Mouse (Mus musculus): ENCODE results near the gene Ppp4r2.
"Not testable (repeated sequence)": the region's sequence is repeated elsewhere in the genome, so short reads cannot be mapped to it uniquely, and the experiment has no call there.

Gene Ppp4r2

DNA sequence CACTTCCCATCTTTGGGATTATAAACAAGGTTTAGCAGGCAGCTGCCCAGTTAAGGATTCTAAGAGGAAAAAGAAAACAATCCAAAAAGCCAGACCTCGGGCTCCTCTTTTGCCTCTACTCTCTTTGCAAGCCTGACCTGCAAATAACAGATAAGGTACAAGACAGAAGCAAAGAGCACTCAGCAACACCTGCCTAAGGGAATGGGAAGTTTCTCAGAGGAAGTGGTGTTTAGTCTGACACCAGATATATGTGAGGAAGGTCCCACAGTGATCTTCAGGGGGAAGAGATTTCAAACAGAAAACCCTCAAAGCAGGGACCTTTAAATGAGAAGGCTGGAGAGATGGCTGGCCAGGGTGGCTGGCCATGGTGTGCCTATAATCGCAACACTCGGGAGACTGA is 2.2 kb upstream of the Ppp4r2 start:
- DNase-seq (ENCODE audit: low read depth) = no peak

DNA sequence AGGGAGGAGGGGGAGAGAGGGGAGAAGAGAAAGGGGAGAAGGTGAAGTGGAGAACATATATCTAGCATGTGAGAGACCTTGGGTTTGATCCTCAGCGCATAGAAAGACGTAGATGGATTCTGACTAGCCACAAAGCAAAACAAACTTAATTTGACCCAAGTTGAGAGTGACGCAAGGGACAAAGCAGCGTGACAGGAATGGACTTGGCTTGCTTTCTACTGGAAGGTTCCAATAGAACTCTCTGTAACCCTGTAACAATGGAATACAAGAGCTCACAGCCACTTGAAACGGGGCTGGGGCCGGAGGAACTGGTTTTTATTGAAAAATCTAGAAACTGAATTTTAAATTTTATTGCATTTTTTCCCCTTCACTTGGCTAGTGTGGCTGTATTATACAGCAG is 1.7 kb upstream of the Ppp4r2 start:
- no peak for DNase-seq (ENCODE audit: low read depth)

DNA sequence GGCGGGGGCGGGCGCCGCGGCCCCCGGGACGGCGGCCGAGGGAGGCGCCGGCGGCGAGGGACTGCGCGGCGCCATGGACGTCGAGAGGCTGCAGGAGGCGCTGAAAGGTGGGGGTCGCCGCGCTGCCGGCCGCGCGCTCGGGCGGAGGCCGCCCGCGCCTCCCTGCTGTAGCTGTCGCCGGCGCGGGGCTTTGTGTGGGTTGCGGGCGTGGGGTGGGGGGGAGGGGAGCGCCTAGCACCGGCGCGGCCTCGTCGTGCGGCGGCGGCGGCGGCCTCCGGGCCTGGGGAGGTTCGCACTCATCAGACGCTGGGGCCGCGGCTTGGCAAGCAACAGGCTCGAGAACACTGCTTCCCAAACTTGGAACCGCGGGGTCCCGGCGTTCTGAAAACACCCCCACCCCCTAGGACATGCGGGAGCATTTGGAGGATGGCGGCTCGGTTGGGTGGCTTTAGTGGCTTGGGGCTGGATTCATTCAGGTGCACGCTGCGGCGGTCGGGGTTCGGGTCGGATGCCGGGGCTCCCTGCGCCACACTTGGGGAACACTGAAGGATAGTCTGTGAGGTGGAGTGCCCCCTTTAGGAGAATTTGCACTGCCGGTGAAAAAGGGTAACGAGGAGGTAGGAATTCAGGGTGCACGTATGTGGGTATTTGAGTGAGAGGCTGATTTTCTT is 524 bp downstream of the Ppp4r2 start:
- DNase-seq (ENCODE audit: low read depth) = peak; percentile 32

DNA sequence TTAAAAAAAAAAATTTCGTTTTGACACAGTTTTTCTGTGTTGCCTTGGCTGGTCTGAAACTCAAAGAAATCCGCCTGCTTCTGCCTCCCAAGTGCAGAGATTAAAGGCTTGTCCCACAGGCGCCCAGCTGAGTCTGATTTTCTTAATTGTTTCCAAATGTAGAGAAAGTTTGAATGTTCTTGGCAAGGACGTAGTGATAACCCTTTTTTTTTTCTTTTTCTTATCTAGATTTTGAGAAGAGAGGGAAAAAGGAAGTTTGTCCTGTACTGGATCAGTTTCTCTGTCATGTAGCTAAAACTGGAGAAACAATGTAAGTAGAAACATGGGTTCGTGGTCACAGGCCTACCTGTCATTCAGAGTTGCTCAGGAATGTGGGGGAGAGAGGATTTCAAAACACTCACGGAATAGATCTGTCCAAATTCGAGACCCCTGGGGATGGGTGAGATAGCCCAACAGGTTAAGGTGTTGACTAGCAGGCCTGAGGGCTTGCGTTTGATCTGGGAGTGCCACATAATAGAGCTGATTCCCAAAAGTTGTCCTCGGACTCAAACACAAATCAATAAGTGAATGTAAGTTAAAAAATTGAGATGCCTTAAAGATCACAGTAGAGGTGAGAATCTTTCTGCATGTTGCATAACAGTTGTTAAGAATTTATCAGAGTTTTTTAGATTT is 1.2 kb downstream of the Ppp4r2 start:
- no peak for DNase-seq (ENCODE audit: low read depth)

DNA sequence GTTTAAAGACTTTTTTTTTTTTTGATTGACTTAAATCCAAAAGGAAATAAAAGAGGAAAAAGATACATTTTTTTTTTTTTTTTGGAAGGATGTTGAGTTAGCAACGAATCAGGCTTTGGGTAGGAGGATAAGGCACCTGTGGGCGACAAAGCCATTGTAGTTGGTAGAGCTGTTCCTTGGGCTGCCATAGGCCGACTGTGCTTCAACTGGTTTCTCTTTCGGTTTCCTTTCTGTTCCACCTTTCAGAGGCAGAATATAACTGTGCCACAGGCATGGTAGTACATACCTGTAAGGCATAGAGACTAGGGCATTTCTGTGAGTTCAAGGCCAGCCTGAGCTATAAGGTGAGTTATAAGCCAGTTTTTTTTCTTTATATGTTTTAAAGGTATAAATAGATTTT is 11.6 kb downstream of the Ppp4r2 start:
- no peak for DNase-seq (ENCODE audit: low read depth)

DNA sequence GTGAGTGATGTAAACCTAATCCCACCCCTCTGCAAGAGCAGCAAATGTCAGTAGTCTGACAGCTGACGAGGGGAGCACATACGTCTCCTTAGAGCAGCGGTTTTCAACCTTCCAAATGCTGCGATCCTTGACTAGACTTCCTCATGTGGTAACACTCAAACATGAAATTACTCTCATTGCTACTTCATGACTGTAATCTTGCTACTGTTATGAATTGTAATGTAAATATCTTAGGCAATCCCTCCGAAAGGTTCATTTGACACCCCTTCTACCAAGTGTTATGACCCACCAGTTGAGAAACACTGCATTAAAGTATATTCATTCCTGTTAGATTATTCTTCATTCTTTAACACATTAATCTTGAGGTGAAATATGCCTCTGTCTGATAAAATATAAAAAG is 13.8 kb downstream of the Ppp4r2 start:
- DNase-seq (ENCODE audit: low read depth) = no peak

DNA sequence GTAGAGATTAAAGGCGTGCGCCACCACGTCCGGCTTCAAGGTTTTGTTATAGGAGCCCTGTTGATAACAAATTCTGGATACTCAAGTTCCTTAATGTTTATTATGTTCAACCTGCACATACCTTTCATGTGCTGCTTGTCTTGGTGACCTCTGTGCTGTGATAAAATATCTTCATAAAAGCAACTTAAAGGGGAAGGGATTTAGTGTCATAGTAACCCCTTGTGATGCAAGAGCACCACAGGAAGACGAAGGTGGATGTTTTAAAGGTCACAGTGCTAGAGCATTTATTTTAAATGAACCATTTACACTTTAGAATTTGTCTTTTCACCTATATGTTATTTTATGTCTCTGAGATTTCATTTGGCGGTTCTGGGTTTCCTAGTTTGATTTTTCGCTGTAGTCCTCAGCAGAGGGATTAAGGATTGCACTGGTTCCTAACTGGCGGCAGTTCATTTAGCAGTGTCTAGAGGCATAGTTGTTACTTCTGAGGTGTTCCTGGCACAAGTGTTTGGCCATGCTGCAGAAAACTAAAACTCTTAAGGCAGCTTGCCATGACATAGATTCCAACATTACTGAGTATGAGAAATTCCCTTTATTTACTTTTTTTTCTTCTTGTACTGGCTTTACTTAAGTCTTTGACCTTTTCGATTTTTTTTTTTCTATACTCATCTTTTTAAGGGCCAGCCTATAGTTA is 15.4 kb downstream of the Ppp4r2 start:
- no peak for DNase-seq (ENCODE audit: low read depth)

DNA sequence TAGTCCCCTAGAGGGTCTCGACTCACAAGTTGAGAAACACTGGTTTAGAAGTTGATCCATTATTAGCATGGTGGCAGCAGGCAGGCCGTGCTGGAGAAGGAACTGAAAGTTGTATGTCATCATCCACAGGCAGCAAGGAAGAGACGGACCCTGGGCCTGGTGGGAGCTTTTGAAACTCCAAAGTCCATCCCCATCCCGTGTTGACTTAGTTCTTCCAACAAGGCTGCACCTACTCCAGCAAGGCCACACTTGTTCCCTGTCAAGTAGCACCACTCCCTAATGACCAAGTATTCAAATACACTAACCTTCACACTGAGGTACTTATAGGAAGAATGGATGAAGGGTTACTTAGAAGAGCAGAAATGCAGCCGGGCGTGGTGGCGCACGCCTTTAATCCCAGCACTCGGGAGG is 17.3 kb downstream of the Ppp4r2 start:
- DNase-seq (ENCODE audit: low read depth) = no peak

DNA sequence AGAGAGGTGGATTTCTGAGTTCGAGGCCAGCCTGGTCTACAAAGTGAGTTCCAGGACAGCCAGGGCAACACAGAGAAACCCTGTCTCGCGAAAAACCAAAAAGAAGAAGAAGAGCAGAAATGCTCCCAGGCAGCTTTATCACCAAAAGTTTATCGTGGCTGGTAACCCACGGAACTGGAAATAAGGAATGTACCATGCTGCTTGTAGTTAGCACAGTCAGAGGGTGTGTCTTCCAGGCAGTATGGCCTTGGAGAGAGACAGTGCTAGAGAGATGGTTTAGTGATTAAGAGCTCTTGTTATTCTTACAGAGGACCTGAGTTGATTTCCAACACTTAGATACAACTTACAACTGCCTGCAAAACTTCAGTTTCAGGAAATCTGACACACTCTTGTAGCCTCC is 17.7 kb downstream of the Ppp4r2 start:
- no peak for DNase-seq (ENCODE audit: low read depth)

DNA sequence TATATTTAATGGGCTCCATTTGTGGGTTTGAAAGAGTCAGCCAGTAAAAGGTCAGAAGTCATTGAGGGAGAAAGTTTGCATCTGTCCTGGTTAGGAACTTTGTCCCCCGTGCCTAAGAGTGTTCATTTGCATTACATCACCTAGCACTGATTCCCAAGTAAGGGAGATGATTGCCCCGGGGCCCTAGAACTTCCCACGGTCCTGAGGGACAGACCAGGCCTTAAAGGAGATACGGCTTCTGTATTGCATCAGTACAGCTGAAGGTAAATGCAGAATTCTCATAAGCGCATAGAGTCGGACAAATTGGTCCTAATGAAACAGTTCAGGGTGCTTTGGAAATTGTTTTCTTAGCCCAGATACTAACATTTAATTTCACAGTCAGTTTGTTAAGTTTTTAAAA is 31.9 kb downstream of the Ppp4r2 start:
- DNase-seq (ENCODE audit: low read depth) = no peak

DNA sequence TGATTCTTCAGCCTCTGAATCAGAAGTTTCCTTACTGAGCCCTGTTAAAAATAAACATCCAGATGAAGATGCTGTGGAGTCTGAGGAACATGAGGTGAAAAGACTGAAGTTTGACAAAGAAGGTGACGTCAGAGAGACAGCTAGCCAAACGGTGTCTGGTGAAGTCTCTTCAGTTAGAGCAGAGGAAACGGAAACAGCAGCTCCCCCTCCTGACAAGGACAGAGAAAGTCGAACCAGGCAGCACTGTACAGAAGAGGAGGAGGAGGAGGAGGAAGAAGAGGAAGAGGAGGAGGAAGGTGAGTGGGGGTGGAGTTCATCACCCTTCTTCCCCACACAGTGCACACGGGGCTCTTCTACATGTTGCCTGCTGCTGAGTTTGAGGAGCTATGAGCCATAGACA is 32.4 kb downstream of the Ppp4r2 start:
- not testable (repeated sequence) for DNase-seq (ENCODE audit: low read depth)

DNA sequence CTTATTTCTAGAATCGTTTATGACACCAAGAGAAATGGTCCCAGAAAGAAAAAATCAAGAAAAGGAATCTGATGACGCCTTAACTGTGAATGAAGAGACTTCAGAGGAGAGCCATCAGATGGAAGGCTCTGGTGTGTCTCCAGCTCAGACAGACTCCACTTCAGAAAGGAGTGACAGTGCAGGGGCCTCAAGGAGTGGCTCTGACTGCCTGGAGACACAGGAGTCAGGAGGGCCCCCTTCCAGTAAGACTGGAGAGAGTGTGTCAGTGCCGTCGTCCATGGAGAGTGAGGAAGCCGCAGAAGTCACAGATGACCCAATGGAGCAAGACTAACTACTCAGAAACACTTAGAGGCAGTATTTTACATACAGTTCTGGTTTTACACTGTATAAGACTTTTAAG is 32.8 kb downstream of the Ppp4r2 start:
- not testable (repeated sequence) for DNase-seq (ENCODE audit: low read depth)

DNA sequence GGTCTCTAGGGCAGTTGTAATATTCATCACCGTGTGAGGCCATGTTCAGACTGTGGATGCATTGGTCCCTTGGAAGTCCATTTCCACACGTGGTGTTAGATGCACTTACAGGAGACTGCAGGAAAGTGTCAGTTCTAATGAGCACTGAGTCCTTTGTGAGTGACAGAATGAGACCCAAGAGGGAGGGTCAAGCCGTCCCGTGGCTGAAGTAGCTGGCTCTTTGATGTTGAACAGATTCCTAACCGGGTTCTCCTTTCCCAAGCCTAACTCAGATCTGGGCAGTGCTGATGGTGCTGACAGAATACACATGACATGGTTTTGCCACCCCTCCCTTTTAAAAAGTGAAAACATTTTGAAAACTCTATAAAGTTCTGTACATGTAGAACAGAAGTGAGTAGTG is 35.4 kb downstream of the Ppp4r2 start:
- DNase-seq (ENCODE audit: low read depth) = no peak

DNA sequence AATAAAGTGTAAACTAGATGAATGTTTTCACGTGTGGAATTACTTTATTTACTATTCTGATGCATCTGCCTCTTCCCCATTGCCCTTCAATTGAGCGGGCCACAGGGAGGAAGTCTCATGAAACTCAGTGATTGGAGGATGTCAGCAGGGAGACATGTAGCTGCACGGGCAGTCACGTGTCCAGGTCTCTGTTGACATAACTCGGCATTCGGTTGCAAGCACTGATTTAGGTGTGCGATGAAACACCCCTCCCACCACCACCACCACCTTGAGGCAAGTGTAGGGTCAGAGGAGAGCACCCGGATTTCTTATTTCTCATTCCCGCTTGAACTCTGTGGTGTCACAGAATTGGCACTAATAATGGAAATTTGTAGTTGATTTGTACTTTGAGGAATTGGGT is 36.5 kb downstream of the Ppp4r2 start:
- no peak for DNase-seq (ENCODE audit: low read depth)

DNA sequence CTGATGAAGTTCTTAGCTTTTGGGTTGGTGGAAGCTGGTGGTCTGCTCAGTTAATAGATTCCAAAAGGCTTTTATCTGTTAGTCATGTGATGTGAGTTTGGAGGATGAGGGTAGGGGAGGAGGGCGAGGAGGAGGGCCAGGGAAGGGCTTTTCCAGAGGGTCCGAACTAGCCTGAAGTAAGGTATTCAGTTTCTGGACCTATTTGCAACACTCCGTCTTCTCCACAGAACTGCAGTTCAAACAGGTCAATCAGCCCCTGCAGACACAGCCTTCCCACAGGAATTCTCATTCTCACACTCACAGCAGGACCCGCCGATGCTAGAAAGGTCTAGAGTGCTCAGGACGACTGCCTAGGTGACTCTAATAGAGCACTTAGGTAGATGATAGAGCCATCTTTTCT is 39.8 kb downstream of the Ppp4r2 start:
- DNase-seq (ENCODE audit: low read depth) = no peak

DNA sequence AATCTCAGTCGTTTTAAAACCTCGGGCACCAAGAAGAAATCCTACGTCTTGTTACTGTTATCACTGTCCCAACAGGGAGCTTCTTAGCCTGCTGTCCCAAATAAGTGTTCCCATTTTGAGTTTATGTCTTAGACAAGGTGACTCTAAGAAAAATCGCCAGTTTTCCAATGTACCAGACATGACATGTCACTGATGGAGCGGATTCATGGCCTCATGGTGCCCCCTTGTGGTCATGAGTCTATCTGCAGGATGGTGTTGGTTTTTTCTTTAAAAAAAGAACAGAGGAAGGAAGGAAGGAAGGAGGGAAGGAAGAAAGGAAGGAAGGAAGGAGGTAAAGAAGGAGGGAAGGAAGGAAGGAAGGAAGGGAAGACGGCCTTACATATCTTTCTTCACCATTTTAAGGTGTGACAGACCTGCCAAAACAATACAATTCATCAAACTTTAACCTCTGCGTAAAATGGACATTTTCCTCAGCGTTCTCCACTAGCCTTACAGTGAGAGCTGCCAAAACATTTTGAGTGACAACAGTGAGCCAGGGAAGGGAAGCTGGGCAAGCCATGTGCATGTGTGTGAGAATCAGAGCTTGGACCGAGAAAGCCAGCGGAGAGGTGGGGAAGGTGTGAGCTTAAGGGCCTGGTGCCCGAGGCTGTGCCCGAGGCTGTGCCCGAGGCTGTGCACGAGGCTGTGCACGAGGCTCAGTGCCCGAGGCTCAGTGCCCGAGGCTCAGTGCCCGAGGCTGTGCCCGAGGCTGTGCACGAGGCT is 42.6 kb downstream of the Ppp4r2 start:
- peak; percentile 46 for DNase-seq (ENCODE audit: low read depth)

DNA sequence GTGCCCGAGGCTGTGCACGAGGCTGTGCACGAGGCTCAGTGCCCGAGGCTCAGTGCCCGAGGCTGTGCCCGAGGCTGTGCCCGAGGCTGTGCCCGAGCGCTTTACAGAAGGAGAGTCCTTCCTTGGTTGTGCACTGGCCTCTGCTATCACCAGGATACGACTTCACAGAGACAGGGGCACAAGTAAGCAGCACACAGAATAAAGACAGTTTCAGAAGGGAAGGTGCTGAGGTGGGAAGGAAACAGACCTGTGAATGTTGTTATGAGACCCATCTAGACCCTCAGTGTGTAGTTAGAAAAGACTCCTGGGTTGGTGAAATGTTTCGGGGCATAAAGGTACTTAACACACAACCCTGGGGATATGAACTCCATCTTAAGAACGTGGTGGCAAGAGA is 43.2 kb downstream of the Ppp4r2 start:
- no peak for DNase-seq (ENCODE audit: low read depth)

DNA sequence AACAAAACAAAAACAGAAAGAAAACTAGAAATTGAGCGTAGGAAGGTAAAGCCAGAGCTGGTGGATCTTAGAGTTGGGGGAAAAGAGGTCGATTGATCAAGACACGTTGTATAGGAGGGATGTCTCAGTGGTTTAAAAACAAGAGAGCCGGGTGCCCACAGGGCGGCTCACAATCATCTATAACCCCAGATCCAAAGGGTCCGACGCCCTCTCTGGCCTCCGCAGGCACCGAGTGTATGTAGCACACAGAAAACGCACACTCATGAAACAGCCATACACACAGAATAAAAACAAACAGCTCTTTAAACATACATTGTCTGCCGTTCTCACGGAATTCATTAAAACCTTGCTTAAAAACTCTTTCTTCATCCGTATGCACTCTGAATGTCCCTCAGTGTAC is 45.1 kb downstream of the Ppp4r2 start:
- no peak for DNase-seq (ENCODE audit: low read depth)

DNA sequence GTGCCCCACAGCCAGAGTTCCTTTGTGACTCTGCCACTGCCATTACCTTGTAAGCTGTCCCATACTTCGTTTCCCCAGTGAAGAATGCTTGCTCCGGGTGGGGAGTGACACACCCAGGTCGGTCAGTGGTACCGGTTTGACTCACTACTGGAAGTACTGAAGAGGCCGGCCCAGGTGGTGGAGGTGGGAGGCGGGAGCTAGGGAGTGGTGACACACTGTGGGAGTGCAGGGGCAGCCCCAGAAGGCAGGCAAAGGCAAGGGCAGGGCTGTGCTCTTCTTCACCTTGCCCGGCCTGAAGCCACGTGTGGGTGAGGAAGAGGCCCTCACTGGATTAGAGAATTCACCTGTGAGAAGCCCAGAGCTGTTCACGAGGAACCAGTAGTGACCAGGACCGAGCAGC is 46.2 kb downstream of the Ppp4r2 start:
- DNase-seq (ENCODE audit: low read depth) = no peak

DNA sequence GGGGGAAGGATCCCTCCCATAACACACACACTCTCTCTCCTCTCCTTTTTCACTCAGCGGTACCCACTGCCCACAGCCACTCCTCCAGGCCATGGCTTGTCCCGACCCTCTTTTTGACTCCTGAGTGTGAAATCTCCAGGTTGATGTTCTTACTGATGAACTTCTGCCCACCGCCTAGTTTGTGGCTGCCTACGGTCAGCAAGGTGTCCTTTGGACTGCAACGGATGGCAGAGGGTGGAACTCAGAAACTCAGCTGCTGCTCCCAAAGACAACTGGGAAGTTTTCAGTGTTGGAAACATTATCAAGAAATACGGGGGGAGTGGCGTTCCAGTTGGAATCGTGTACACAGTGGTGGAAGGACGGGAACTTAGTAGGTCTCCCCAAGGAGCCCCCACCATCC is 48.2 kb downstream of the Ppp4r2 start:
- DNase-seq (ENCODE audit: low read depth) = no peak

DNA sequence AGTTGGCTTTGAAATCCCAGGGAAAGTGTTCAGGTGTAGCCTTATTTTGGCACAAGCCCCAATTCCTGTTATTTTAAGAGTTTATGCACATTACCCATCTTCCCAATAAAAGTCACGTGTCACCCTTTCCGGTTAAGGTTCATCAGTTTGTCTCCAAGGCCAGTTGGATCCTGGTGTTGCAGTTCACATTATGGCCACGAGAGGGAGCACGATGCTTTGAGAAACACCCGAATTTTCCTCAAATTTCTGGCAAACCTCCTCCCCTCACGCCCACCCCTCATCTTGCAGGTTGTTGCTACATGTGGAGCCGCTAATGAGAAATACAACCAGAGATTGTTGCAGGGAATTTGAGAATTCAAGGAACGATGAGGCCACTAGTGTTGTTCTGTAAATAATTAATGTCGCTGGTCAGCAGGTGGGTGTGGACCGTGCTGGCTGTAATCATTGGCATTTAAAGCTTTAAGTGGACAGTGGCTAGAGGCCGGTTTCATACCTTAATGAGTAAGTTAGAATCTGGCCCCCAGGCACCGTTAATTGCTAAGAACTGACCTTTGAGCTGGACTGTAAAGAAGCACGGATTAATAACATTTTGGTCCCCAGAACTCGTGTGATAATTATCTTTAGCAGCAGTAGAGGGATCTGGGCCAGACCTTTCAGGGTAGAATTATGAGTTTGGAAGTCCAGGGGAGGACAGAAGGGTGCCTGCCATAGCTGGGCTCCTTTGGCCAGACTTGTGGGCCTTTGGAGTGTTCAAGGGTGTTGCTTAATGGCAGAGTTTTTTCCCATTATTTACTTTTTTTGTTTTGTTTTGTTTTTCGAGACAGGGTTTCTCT is 49.2 kb downstream of the Ppp4r2 start:
- peak; percentile 47 for DNase-seq (ENCODE audit: low read depth)

DNA sequence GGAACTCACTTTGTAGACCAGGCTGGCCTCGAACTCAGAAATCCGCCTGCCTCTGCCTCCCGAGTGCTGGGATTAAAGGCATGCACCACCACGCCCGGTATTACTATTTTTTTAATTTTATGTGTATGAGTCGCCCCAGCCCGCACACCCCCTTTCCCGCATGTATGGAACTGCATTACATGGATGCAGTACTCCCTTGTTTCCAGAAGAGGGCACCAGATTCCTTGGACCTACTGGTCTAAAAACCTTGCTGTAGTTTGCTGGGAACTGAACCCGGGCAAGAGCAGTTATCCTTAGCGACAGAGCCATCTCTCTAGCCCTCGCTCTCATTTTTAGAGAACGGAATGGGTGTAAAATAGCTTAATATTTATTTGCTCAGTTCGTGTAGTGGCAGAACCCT is 49.8 kb downstream of the Ppp4r2 start:
- peak; percentile 30 for DNase-seq (ENCODE audit: low read depth)

Data from c-Kit-positive CD71-positive TER-119-negative erythroid progenitor cells, embryonic 14.5 days (primary cell).